ENCODE assay signal across 12 mouse cellular contexts in the genomic region with DNA sequence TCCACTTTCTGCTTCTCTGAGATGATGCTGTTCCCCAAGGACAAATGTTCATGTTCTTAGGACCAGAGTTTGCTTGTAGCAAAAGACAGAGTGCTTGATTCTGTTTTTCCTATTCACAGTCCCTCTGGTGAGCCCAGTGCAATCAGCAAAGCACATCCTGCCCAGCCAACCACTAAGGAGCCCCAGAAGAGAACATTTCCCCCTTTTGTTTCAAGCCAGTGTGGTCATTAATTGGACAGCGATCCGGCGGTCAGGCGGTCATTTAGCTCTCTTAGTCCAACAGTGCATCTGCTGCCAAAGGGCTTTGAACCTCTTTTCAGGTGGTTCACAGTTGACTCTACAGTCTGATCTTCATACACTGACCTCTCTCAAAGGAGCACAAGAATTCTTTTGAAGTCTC.
"Had no signal": no experiment of that assay in that cellular context is flagged by ENCODE, and none has a peak within 500 bp of the region (broad histone marks: within the 10 kb centered on the region; RNA-seq: fewer than 3 reads in every experiment).

No protein-coding gene starts in this region.

- ATAC-seq: liver, postnatal 0 days; lung, postnatal 0 days; midbrain, embryonic 13.5 days had no signal

- DNase-seq: kidney, postnatal 14 days; kidney, postnatal 4 days; left cerebral cortex, postnatal 4 days; liver, postnatal 0 days; lung, embryonic 14.5 days; right cerebral cortex, adult 18-20 months; right cerebral cortex, postnatal 14 days; right cerebral cortex, postnatal 4 days; spleen, adult 18-20 months; thymus, postnatal 25 days had no signal
